30 mouse cellular contexts compared by ENCODE assay signal in the genomic region with DNA sequence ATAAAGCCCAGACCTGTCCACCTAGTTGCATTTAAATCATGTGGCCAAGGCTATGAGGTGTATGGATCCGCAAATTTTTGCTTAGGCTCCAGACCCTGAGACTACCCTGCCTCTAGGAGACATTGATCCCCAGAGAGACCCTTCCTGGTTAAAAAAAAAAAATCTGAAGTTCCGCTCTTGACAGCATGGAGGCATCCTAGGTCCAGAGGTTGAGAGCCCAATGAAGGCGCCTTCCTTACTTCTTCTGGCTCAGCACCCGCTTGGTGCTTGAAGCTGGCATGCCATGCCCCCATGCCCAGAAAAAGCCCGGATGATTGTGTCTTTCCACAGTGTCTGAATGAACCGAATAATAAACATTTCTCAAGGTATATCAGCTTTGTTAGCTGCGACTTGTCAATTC. TPM values are rescaled to one million over a fixed set of nuclear protein-coding genes. Genes with fewer than 3 reads are reported as not detected.
DNase-seq lines count a peak whose midpoint lies in the region; ATAC-seq and TF ChIP-seq lines count a peak whose summit lies in the region.
"Had no signal": no experiment of that assay in that cellular context is flagged by ENCODE, and none has a peak within 500 bp of the region (broad histone marks: within the 10 kb centered on the region; RNA-seq: fewer than 3 reads in every experiment).

No protein-coding gene starts in this region.

- H3K27ac ChIP-seq in layer of hippocampus, adult 2 months, result no peak overlapping the region
- H3K27ac ChIP-seq in CH12.LX (ENCODE audit: insufficient read depth, low read depth), result no peak overlapping the region
- no peak overlapping the region for H3K27ac ChIP-seq in stomach, postnatal 0 days (replicated peaks)
- H3K27ac ChIP-seq: embryonic facial prominence, embryonic 12.5 days; embryonic facial prominence, embryonic 15.5 days; forebrain, embryonic 12.5 days; forebrain, embryonic 15.5 days; heart, embryonic 13.5 days; hindbrain, embryonic 12.5 days had no signal

- in situ Hi-C loops in CH12.LX (cut with MboI; ENCODE audit: low pct_ligation_motif_present, low pct_unique_long_range_greater_than_20kb, low sequenced_read_pairs), result no loop called here

- no peak overlapping the region for H3K9ac ChIP-seq in CH12.LX (ENCODE audit: insufficient read depth, low read depth)
- H3K9ac ChIP-seq in stomach, postnatal 0 days (ENCODE audit: low read length), result no peak overlapping the region
- H3K9ac ChIP-seq: embryonic facial prominence, embryonic 12.5 days; embryonic facial prominence, embryonic 15.5 days; forebrain, embryonic 12.5 days; forebrain, embryonic 15.5 days; heart, embryonic 13.5 days; hindbrain, embryonic 12.5 days had no signal

- peak; percentile 28 for TF ChIP-seq RAD21 in CH12.LX (IDR thresholded peaks at IDR 0.05; ENCODE audit: low read depth, low read length)

- intact Hi-C loops in heart, postnatal 10 days (cut with DNase I), result no loop called here

- H3K4me1 ChIP-seq in CH12.LX (ENCODE audit: control insufficient read depth in 1 of 2, insufficient read depth in 2 of 2), result peaks cover 0 to 5% of the 10 kb centered on the region in 2 experiments; a peak in 1 of 4 replicates
- H3K4me1 ChIP-seq in stomach, postnatal 0 days (replicated peaks; ENCODE audit: control insufficient read depth, insufficient read depth), result no peaks in the 10 kb centered on the region
- H3K4me1 ChIP-seq: embryonic facial prominence, embryonic 12.5 days; forebrain, embryonic 12.5 days; hindbrain, embryonic 12.5 days had no signal

- dilution Hi-C loops in CH12.LX (cut with MboI; ENCODE audit: extremely low pct_ligation_motif_present, extremely low pct_unique_long_range_greater_than_20kb, low sequenced_read_pairs), result no loop called here

- no peaks in the 10 kb centered on the region for H3K9me3 ChIP-seq in CH12.LX (replicated peaks; ENCODE audit: low read length)
- no peaks in the 10 kb centered on the region for H3K9me3 ChIP-seq in stomach, postnatal 0 days (ENCODE audit: control insufficient read depth, low read length)
- H3K9me3 ChIP-seq: embryonic facial prominence, embryonic 12.5 days; embryonic facial prominence, embryonic 15.5 days; forebrain, embryonic 12.5 days; forebrain, embryonic 15.5 days; heart, embryonic 13.5 days; hindbrain, embryonic 12.5 days had no signal

- no peak overlapping the region for H3K4me3 ChIP-seq in layer of hippocampus, adult 2 months
- no peak overlapping the region for H3K4me3 ChIP-seq in CH12.LX (replicated peaks in 1 of 3; ENCODE audit: low read depth in 2 of 3, low read length in 2 of 3, poor library complexity in 1 of 3)
- H3K4me3 ChIP-seq in stomach, postnatal 0 days (ENCODE audit: low read depth, low read length), result no peak overlapping the region
- H3K4me3 ChIP-seq: embryonic facial prominence, embryonic 12.5 days; embryonic facial prominence, embryonic 15.5 days; forebrain, embryonic 12.5 days; forebrain, embryonic 15.5 days; heart, embryonic 13.5 days; hindbrain, embryonic 12.5 days had no signal

- no peak for TF ChIP-seq POLR2A in CH12.LX (IDR thresholded peaks at IDR 0.05; ENCODE audit: low read depth, low read length)

- ATAC-seq in stomach, postnatal 0 days (ENCODE audit: low FRiP score, low TSS enrichment), result no peak
- ATAC-seq: forebrain, embryonic 15.5 days; hindbrain, embryonic 16.5 days; inflammation-experienced regulatory T-cells, adult 6 months; intestine, embryonic 16.5 days had no signal

- DNase-seq in heart, adult 11 months, result peak; percentile 43
- DNase-seq in heart, postnatal 10 days, result no peak
- DNase-seq in layer of hippocampus, adult 2 months (ENCODE audit: low spot score in 2 of 2), result no peak
- no peak for DNase-seq in layer of hippocampus, adult 9-11 months
- no peak for DNase-seq in CH12.LX (ENCODE audit: extremely low read depth)
- DNase-seq in stomach, postnatal 0 days (ENCODE audit: low spot score), result no peak
- no peak for DNase-seq in adrenal gland, postnatal 10 days
- DNase-seq: adrenal gland, adult 2 months; adrenal gland, postnatal 25 days; B cell, adult 2 months; cerebellum, adult 11-12 months; cerebellum, adult 8-10 months; cerebellum, postnatal 10 days; cerebellum, postnatal 36 days; gastrocnemius, postnatal 10 days; gastrocnemius, postnatal 36 days had no signal

- TF ChIP-seq CTCF in layer of hippocampus, adult 2 months (conservative IDR thresholded peaks at IDR 0.05), result peak; percentile 50
- peak in 1 of 2 experiments; percentile 29; a peak in 2 of 4 replicates for TF ChIP-seq CTCF in CH12.LX (conservative IDR thresholded peaks at IDR 0.05 in 1 of 2, IDR thresholded peaks at IDR 0.05 in 1 of 2; ENCODE audit: low read depth in 2 of 2, low read length in 2 of 2)
- 0 out of 2 replicates have a peak, but pooled peaks have one; percentile 6 for TF ChIP-seq CTCF in stomach, postnatal 0 days (IDR thresholded peaks at IDR 0.05; ENCODE audit: low read depth)

- no peaks in the 10 kb centered on the region for H3K79me2 ChIP-seq in CH12.LX (replicated peaks; ENCODE audit: control insufficient read depth, extremely low read depth, insufficient read depth, poor library complexity, severe bottlenecking)

- TF ChIP-seq EP300 in CH12.LX (IDR thresholded peaks at IDR 0.05; ENCODE audit: low read length), result no peak
- no peak for TF ChIP-seq EP300 in stomach, postnatal 0 days (optimal IDR thresholded peaks at IDR 0.05)

- no peaks in the 10 kb centered on the region for H3K27me3 ChIP-seq in CH12.LX (replicated peaks)
- no peaks in the 10 kb centered on the region for H3K27me3 ChIP-seq in stomach, postnatal 0 days (ENCODE audit: control insufficient read depth, insufficient read depth, low read length)
- H3K27me3 ChIP-seq: embryonic facial prominence, embryonic 12.5 days; forebrain, embryonic 12.5 days; forebrain, embryonic 15.5 days; heart, embryonic 13.5 days; hindbrain, embryonic 12.5 days had no signal

- WGBS in stomach, postnatal 0 days, result 88% methylated on average over 7 of the region's 7 CpGs

- H3K4me2 ChIP-seq in CH12.LX (ENCODE audit: insufficient read depth, low read depth, poor library complexity, severe bottlenecking), result no peak overlapping the region
- H3K4me2 ChIP-seq in stomach, postnatal 0 days (replicated peaks; ENCODE audit: low read depth), result no peak overlapping the region
- H3K4me2 ChIP-seq: embryonic facial prominence, embryonic 12.5 days; embryonic facial prominence, embryonic 15.5 days; forebrain, embryonic 12.5 days; forebrain, embryonic 15.5 days; heart, embryonic 13.5 days; hindbrain, embryonic 12.5 days had no signal

- H3K36me3 ChIP-seq in CH12.LX (replicated peaks in 1 of 2; ENCODE audit: control insufficient read depth in 1 of 2, insufficient read depth in 1 of 2, low read length in 1 of 2), result no peaks in the 10 kb centered on the region
- no peaks in the 10 kb centered on the region for H3K36me3 ChIP-seq in stomach, postnatal 0 days (ENCODE audit: control insufficient read depth, insufficient read depth, low read length)
- H3K36me3 ChIP-seq: embryonic facial prominence, embryonic 12.5 days; embryonic facial prominence, embryonic 15.5 days; forebrain, embryonic 12.5 days; forebrain, embryonic 15.5 days; heart, embryonic 13.5 days; hindbrain, embryonic 12.5 days had no signal

TF ChIP-seq in CH12.LX, 34 proteins besides CTCF, POLR2A, EP300 and RAD21:
- TF ChIP-seq ETS1 (conservative IDR thresholded peaks at IDR 0.05; ENCODE audit: low read depth, low read length) (no peak), SMC3 (IDR thresholded peaks at IDR 0.05; ENCODE audit: low read depth, low read length) (peak; percentile 4; the same call in 1 of the 2 replicates)

RNA-seq across cellular contexts. Expression of a gene that starts 51.5 kb away (rescaled TPM):
- total RNA-seq in heart, postnatal 10 days (2021), result not detected
- not detected for total RNA-seq in layer of hippocampus, adult 2 months (2021)
- total RNA-seq in CH12.LX (2012; rRNA removed), result 0.04 TPM in 1 of 2 replicates, not detected in the other
- not detected in 2 replicates for total RNA-seq in CH12.LX (2014; rRNA removed)
- not detected in 2 replicates for polyA plus RNA-seq in CH12.LX (2012; ENCODE audit: insufficient read length, low read depth)
- polyA plus RNA-seq in stomach, postnatal 0 days (2015; fragmentation: Nextera tagmentation; extraction: Ambion mirVana), result 34.3 and 35.6 TPM in 2 replicates
- under 1 TPM in 1 of 2 experiments, not detected in 1; 0.18 TPM for total RNA-seq in adrenal gland, postnatal 10 days (2021)
- total RNA-seq: gastrocnemius, adult 18-20 months; gastrocnemius, postnatal 10 days; gastrocnemius, postnatal 36 days; granulocyte monocyte progenitor cell, adult 5-6 weeks; heart, postnatal 25 days; hematopoietic stem cell, adult 5-6 weeks; MEL had no signal
- polyA plus RNA-seq: forebrain, embryonic 12.5 days; forebrain, embryonic 15.5 days; heart, embryonic 13.5 days; hindbrain, embryonic 16.5 days; inflammation-experienced regulatory T-cells, adult 6 months had no signal

RNA-seq across cellular contexts. Expression of a gene that starts 53.8 kb away (rescaled TPM):
- 10 to 100 TPM; 53.6 to 60.3 TPM for total RNA-seq in heart, postnatal 10 days (2021)
- not detected for total RNA-seq in layer of hippocampus, adult 2 months (2021)
- total RNA-seq in CH12.LX (2012; rRNA removed), result not detected in 2 replicates
- not detected in 2 replicates for total RNA-seq in CH12.LX (2014; rRNA removed)
- polyA plus RNA-seq in CH12.LX (2012; ENCODE audit: insufficient read length, low read depth), result 0.06 TPM in 1 of 2 replicates, not detected in the other
- polyA plus RNA-seq in stomach, postnatal 0 days (2015; fragmentation: Nextera tagmentation; extraction: Ambion mirVana), result 0.50 and 0.57 TPM in 2 replicates
- total RNA-seq in adrenal gland, postnatal 10 days (2021), result 1 to 10 TPM; 2.0 to 7.0 TPM
- total RNA-seq: adrenal gland, postnatal 25 days; granulocyte monocyte progenitor cell, adult 5-6 weeks; hematopoietic stem cell, adult 5-6 weeks; MEL had no signal
- polyA plus RNA-seq: inflammation-experienced regulatory T-cells, adult 6 months had no signal

RNA-seq across cellular contexts. Expression of a gene that starts 57.0 kb away (rescaled TPM):
- not detected for total RNA-seq in heart, postnatal 10 days (2021)
- total RNA-seq in layer of hippocampus, adult 2 months (2021), result not detected
- total RNA-seq in CH12.LX (2012; rRNA removed), result not detected in 2 replicates
- total RNA-seq in CH12.LX (2014; rRNA removed), result not detected in 2 replicates
- polyA plus RNA-seq in CH12.LX (2012; ENCODE audit: insufficient read length, low read depth), result not detected in 2 replicates
- polyA plus RNA-seq in stomach, postnatal 0 days (2015; fragmentation: Nextera tagmentation; extraction: Ambion mirVana), result not detected in 2 replicates
- total RNA-seq in adrenal gland, postnatal 10 days (2021), result not detected
- total RNA-seq: adrenal gland, adult 2 months; adrenal gland, postnatal 25 days; gastrocnemius, adult 18-20 months; gastrocnemius, postnatal 10 days; gastrocnemius, postnatal 36 days; granulocyte monocyte progenitor cell, adult 5-6 weeks; heart, postnatal 25 days; hematopoietic stem cell, adult 5-6 weeks; MEL had no signal
- polyA plus RNA-seq: adrenal gland, adult 2 months; embryonic facial prominence, embryonic 15.5 days; forebrain, embryonic 12.5 days; forebrain, embryonic 15.5 days; heart, embryonic 13.5 days; hindbrain, embryonic 12.5 days; inflammation-experienced regulatory T-cells, adult 6 months; intestine, embryonic 16.5 days had no signal

Comparison
In these comparisons a context has a peak if more than half of its experiments do, and no peak if none do; other contexts are left out.
1. RNA of a gene that starts 53.8 kb away (total RNA-seq): 53.6 to 60.3 TPM in heart, postnatal 10 days; 2.0 to 7.0 TPM in adrenal gland, postnatal 10 days, not detected in layer of hippocampus, adult 2 months and not detected in CH12.LX; every median in the first group is over 4 times any median in the second.